Mouse (Mus musculus) midbrain, embryonic 14.5 days (tissue): ENCODE measurements at regions not wholly inside any gene's neighbourhood (a gene's known extent, or its start where the extent isn't known, plus 50 kb on each side); places are given as distances from the start of the nearest gene placed in this dataset.
A peak's percentile ranks its signal among the peaks of the same experiment; 100 is the strongest.

Source experiments
- ATAC-seq: fragments of 200-750 bp; cut with Nextera tagmentation; 2 replicates; pipeline ENCODE4 v1.8.0; 2017; ENCODE audit warnings: moderate number of reproducible peaks, moderate library complexity; ENCODE audit not compliant: low FRiP score, low TSS enrichment
- DNase-seq: peaks from one replicate; pipeline ENCODE4 v3.0.0-alpha.2; 2015
- H3K27ac ChIP-seq: fragments of 300-500 bp; sonication (generic); replicated peaks from 2 replicates; pipeline ENCODE4 v1.5.1; 2014; ENCODE audit warnings: mild to moderate bottlenecking, low read depth, low read length, moderate library complexity
- H3K27me3 ChIP-seq: fragments of 300-500 bp; sonication (generic); 2 replicates; pipeline ENCODE4 v1.6.1; 2014; ENCODE audit warnings: low read length, control low read depth, mixed read lengths; ENCODE audit not compliant: control insufficient read depth, insufficient read depth
- H3K36me3 ChIP-seq: fragments of 300-500 bp; sonication (generic); 2 replicates; pipeline ENCODE4 v1.6.1; 2014; ENCODE audit warnings: low read length, control low read depth; ENCODE audit not compliant: control insufficient read depth, insufficient read depth
- H3K4me1 ChIP-seq: fragments of 300-500 bp; sonication (generic); 2 replicates; pipeline ENCODE4 v1.6.1; 2014; ENCODE audit warnings: mild to moderate bottlenecking, antibody characterized with exemption, low read length, control low read depth; ENCODE audit not compliant: control insufficient read depth, insufficient read depth
- H3K4me2 ChIP-seq: fragments of 300-500 bp; sonication (generic); 2 replicates; pipeline ENCODE4 v1.6.1; 2014; ENCODE audit warnings: mild to moderate bottlenecking, low read length, moderate library complexity
- H3K4me3 ChIP-seq: fragments of 300-500 bp; sonication (generic); replicated peaks from 2 replicates; pipeline ENCODE4 v1.5.1; 2014; ENCODE audit warnings: low read depth, low read length
- H3K9ac ChIP-seq: fragments of 300-500 bp; sonication (generic); replicated peaks from 2 replicates; pipeline ENCODE4 v1.6.1; 2014; ENCODE audit warnings: mild to moderate bottlenecking, low read length, moderate library complexity
- H3K9me3 ChIP-seq: fragments of 300-500 bp; sonication (generic); 2 replicates; pipeline ENCODE4 v1.6.1; 2016; ENCODE audit warnings: low read length, control low read depth, mixed read lengths; ENCODE audit not compliant: control insufficient read depth
- WGBS: fragments of 180-500 bp; shearing (Covaris S2); extraction: QIAGEN DNeasy Blood & Tissue Kit; methylation state at CpG from one replicate; pipeline ENCODE4 v1.1.7; 2014; 5-methylcytosine and 5-hydroxymethylcytosine counted together

DNA sequence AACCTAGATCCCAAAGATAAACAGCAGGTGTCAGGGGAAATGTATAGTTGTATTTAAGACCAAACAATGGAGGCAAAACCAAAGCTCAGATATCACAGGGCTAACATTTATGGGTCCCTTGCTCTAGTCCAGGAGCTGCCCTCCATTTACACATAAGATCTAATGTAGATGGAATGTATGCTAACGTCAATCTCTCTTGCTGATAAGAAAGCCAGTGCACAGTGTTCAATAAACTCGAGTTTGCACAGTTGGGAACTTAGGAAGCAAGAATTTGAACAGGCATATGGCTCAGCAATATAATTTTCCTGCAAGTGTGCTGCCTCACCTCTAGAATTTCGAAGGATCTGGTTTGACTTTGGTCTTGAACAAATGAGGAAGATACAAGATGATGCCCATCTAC lies 620.9 kb upstream of the Tenm4 start:
- ATAC-seq (no peak), DNase-seq (no peak)
- Histone ChIP-seq H3K9ac (no peak overlapping the region), H3K4me1 (no peaks in the 10 kb centered on the region), H3K27me3 (no peaks in the 10 kb centered on the region), H3K4me2 (no peak overlapping the region), H3K36me3 (no peaks in the 10 kb centered on the region), H3K27ac (no peak overlapping the region), H3K4me3 (no peak overlapping the region), H3K9me3 (no peaks in the 10 kb centered on the region)
- 74% methylated on average over 3 of the region's 3 CpGs for WGBS

- no peaks in the 10 kb centered on the region for H3K4me1 ChIP-seq
- no peaks in the 10 kb centered on the region for H3K9me3 ChIP-seq
- H3K27me3 ChIP-seq = no peaks in the 10 kb centered on the region
- DNase-seq = no peak
- no peak overlapping the region for H3K4me3 ChIP-seq
- 85% methylated on average over 3 of the region's 3 CpGs for WGBS
- no peak overlapping the region for H3K4me2 ChIP-seq
- ATAC-seq = no peak
- H3K36me3 ChIP-seq = no peaks in the 10 kb centered on the region
- H3K27ac ChIP-seq = no peak overlapping the region
- H3K9ac ChIP-seq = no peak overlapping the region
Measured at GRCm38 (mm10) chr7:95551798-95552387, 619.2 kb upstream of the Tenm4 start.

- Histone ChIP-seq H3K4me2 (no peak overlapping the region), H3K4me1 (no peaks in the 10 kb centered on the region), H3K4me3 (no peak overlapping the region), H3K27ac (no peak overlapping the region), H3K9ac (no peak overlapping the region), H3K27me3 (no peaks in the 10 kb centered on the region), H3K36me3 (no peaks in the 10 kb centered on the region), H3K9me3 (no peaks in the 10 kb centered on the region)
- DNase-seq = no peak
- 52% methylated on average over 2 of the region's 2 CpGs for WGBS
- ATAC-seq = no peak
Measured at GRCm38 (mm10) chr7:95558589-95558988, 612.5 kb upstream of the Tenm4 start.

DNA sequence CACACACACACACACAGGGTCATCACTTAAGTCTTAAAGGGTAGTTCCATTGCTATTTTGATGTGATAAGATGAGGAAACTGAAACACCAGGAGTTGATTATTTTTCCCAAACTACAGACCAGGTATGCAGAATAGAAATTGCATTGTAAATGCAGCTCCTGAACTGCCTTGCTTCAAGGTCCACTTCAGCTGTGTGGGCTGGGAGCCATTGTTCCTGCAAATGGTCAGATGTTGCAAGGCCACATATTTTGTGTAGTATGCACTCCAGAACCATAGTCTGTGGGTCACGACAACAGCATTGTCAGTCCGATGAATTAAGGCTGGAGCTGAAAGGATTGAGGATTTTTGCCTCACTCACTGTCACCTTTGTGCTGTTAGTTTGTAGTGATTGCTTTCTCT lies 592.4 kb upstream of the Tenm4 start:
- no peak overlapping the region for H3K4me2 ChIP-seq
- no peaks in the 10 kb centered on the region for H3K4me1 ChIP-seq
- DNase-seq (no peak), ATAC-seq (no peak)
- 88% methylated on average over 2 of the region's 2 CpGs for WGBS
- H3K4me3 ChIP-seq = no peak overlapping the region
- no peaks in the 10 kb centered on the region for H3K36me3 ChIP-seq
- no peak overlapping the region for H3K9ac ChIP-seq
- H3K27me3 ChIP-seq = no peaks in the 10 kb centered on the region
- H3K9me3 ChIP-seq = no peaks in the 10 kb centered on the region
- no peak overlapping the region for H3K27ac ChIP-seq

DNA sequence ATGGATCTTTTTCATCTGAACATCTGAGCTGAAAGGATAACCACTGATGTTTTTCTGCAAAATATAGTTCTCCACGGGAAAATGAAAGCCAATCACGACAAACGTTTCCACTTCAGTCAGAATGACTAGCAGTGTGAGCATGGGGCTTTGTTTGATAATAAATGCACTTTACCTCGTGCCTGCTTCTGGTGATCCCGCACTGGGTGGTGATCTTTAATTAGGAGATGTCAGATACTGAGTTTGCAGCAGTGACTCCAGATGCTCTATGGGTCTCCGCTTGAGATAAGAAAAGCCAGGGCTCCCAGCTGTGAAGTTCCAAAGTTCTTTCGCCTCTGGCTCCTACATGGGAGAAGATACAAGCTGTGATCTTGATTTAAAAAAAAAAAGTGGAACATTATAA lies 589.7 kb upstream of the Tenm4 start:
- no peak overlapping the region for H3K27ac ChIP-seq
- ATAC-seq = no peak
- no peaks in the 10 kb centered on the region for H3K4me1 ChIP-seq
- WGBS = 62% methylated on average over 7 of the region's 7 CpGs
- H3K4me3 ChIP-seq = no peak overlapping the region
- no peak overlapping the region for H3K4me2 ChIP-seq
- no peak overlapping the region for H3K9ac ChIP-seq
- no peaks in the 10 kb centered on the region for H3K27me3 ChIP-seq
- peak; percentile 29 for DNase-seq
- H3K36me3 ChIP-seq = no peaks in the 10 kb centered on the region
- H3K9me3 ChIP-seq = no peaks in the 10 kb centered on the region

DNA sequence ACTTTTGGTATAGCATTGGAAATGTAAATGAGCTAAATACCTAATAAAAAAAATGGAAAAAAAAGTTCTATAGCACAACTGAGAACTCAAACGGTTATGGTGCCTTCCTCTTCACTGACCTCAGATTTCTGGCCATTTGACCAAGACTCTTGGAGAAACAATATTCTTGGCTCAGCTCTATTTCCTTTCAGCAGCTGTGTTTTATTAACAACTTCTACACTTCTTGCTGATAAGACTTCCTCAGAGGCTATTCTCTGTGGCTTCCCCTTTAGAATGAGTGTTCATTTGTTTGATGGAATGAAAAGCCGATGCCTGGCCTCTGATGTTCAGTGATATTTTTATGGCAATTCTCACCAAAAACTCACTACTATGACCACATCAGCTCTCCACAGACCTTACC lies 572.7 kb upstream of the Tenm4 start:
- Histone ChIP-seq H3K4me2 (no peak overlapping the region), H3K27ac (no peak overlapping the region), H3K9me3 (no peaks in the 10 kb centered on the region), H3K4me1 (no peaks in the 10 kb centered on the region), H3K9ac (no peak overlapping the region), H3K27me3 (no peaks in the 10 kb centered on the region), H3K36me3 (no peaks in the 10 kb centered on the region), H3K4me3 (no peak overlapping the region)
- 94% methylated on average over 2 of the region's 2 CpGs for WGBS
- no peak for DNase-seq
- no peak for ATAC-seq

GRCm38 (mm10) chr7:95613736-95614135 lies 557.3 kb upstream of the Tenm4 start:
- no peak overlapping the region for H3K27ac ChIP-seq
- H3K9ac ChIP-seq = no peak overlapping the region
- no peaks in the 10 kb centered on the region for H3K27me3 ChIP-seq
- DNase-seq (no peak), ATAC-seq (no peak)
- WGBS = 80% methylated on average over 2 of the region's 2 CpGs
- no peaks in the 10 kb centered on the region for H3K36me3 ChIP-seq
- H3K4me2 ChIP-seq = no peak overlapping the region
- H3K9me3 ChIP-seq = no peaks in the 10 kb centered on the region
- no peaks in the 10 kb centered on the region for H3K4me1 ChIP-seq
- H3K4me3 ChIP-seq = no peak overlapping the region

DNA sequence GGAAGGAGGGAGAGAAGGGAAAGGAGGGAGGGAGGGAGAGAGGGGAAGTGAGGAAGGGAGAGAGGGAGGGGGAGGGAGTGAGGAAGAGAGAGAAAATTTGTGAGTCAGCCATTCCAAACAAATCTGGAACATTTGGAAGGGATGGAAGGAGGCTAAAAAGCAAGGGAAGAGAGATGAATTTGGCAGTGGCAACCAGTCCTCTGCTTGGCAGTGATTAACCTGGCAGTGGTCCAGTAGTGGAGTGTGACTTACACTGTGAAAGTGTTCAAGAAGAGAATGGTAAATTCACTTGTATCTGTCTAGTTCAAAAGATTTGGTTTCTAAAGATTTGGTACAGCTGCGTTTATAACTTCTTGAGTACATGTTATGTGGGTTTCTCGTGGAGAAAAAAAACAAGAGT lies 553.7 kb upstream of the Tenm4 start:
- Histone ChIP-seq H3K9me3 (no peaks in the 10 kb centered on the region), H3K27ac (no peak overlapping the region), H3K27me3 (no peaks in the 10 kb centered on the region), H3K4me3 (no peak overlapping the region), H3K4me1 (no peaks in the 10 kb centered on the region), H3K36me3 (no peaks in the 10 kb centered on the region), H3K4me2 (no peak overlapping the region), H3K9ac (no peak overlapping the region)
- WGBS = 70% methylated on average over 2 of the region's 2 CpGs
- peak; percentile 48 for DNase-seq
- no peak for ATAC-seq

GRCm38 (mm10) chr7:95618170-95618569 lies 552.9 kb upstream of the Tenm4 start:
- Histone ChIP-seq H3K36me3 (no peaks in the 10 kb centered on the region), H3K4me3 (no peak overlapping the region), H3K9ac (no peak overlapping the region), H3K27ac (no peak overlapping the region), H3K27me3 (no peaks in the 10 kb centered on the region), H3K4me1 (no peaks in the 10 kb centered on the region), H3K4me2 (no peak overlapping the region), H3K9me3 (no peaks in the 10 kb centered on the region)
- no peak for ATAC-seq
- no peak for DNase-seq
